Mouse (Mus musculus): ENCODE results near the gene Hvcn1. TPM values are rescaled to one million over a fixed set of nuclear protein-coding genes. Genes with fewer than 3 reads are reported as not detected.

The Hvcn1 gene
- polyA plus RNA-seq, 1 experiment, result 30.0 TPM

DNA sequence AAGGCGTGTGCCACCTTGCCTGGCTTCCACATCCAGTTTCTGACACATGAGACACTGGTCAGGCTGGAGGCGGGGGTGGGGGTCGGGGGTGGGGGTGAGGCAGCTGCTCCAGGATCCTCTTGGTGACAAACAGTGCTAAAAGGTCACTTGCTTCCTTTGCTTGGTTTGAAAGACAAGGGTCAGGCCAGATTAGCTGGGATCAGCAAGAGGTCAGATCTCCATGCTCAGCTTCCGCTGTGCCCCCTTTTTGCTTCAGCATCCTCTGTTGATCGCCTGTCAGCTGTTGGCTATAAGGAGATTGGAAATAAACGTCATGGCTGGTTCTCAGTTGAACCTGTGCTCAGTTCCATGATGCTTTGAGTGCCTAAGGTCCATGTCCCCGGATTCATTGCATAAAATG, 16.1 kb upstream of the Hvcn1 start:
- Histone ChIP-seq H3K4me1 (ENCODE audit: control insufficient read depth, insufficient read depth, low read length) (peaks cover 2% of the 10 kb centered on the region; the same call in 1 of the 2 replicates), H3K4me3 (replicated peaks; ENCODE audit: control insufficient read depth, low read depth, low read length) (no peak overlapping the region)

DNA sequence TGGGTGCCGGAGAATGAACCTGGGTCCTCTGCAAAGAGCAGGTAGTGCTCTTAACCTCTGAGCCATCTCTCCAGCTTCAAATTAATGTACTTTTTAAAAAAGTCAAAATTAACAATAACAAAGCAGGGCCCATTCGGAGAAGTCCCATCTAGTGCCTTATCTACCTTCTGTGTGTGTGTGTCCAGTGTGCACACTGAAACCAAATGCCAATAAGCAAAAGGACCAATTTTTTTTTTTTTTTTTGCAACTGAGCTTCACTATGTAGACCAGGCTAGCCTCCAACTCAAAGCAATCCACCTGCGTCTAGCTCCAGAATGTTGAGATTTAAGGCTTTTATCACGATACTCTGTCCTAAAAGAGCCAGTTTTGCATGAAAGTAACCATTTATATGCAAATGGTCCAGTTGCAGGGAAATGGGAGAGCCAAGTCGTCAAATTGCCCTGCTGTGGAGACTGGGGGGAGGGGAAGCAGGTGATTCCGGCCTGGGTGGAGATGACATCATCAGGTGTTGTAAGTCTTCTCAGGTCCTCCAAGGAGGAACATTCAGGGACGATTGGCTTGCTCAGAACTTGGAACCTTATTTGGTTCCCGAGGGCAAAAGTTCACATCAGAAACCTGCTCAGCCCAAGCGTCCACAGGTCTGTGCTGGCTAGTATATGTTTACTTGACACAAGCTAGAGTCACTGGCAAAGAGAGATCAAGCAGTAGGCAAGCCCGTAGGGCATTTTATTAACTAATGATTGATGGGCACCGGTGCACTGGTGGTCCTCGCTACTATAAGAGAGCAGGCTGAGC, 15.1 kb upstream of the Hvcn1 start:
- Histone ChIP-seq H3K27ac (ENCODE audit: control insufficient read depth, insufficient read depth, low read depth, low read length, poor library complexity) (no peak overlapping the region), H3K4me1 (ENCODE audit: control insufficient read depth, insufficient read depth, low read length) (peaks cover 1% of the 10 kb centered on the region; the same call in 1 of the 2 replicates), H3K4me3 (replicated peaks; ENCODE audit: control insufficient read depth, low read depth, low read length) (no peak overlapping the region)
- no peak for TF ChIP-seq CTCF (IDR thresholded peaks at IDR 0.05; ENCODE audit: control insufficient read depth, insufficient read depth, low read length)
- TF ChIP-seq POLR2A (IDR thresholded peaks at IDR 0.05; ENCODE audit: borderline replicate concordance, control insufficient read depth, low read depth, low read length), result no peak
- WGBS, result 70% methylated on average over 12 of the region's 12 CpGs

More for the DNA sequence above, 16.1 kb upstream of the Hvcn1 start:
- TF ChIP-seq CTCF (IDR thresholded peaks at IDR 0.05; ENCODE audit: control insufficient read depth, insufficient read depth, low read length), result no peak
- TF ChIP-seq POLR2A (IDR thresholded peaks at IDR 0.05; ENCODE audit: borderline replicate concordance, control insufficient read depth, low read depth, low read length), result no peak
- H3K27ac ChIP-seq (ENCODE audit: control insufficient read depth, insufficient read depth, low read depth, low read length, poor library complexity), result no peak overlapping the region
- 78% methylated on average over 7 of the region's 7 CpGs for WGBS

- Histone ChIP-seq H3K27ac (ENCODE audit: control insufficient read depth, insufficient read depth, low read depth, low read length, poor library complexity) (peak overlapping the region; percentile 46), H3K4me1 (ENCODE audit: control insufficient read depth, insufficient read depth, low read length) (peaks cover 1% of the 10 kb centered on the region; the same call in 1 of the 2 replicates), H3K4me3 (replicated peaks; ENCODE audit: control insufficient read depth, low read depth, low read length) (no peak overlapping the region)
- 35% methylated on average over 4 of the region's 4 CpGs for WGBS
- TF ChIP-seq POLR2A (IDR thresholded peaks at IDR 0.05; ENCODE audit: borderline replicate concordance, control insufficient read depth, low read depth, low read length) (no peak), CTCF (IDR thresholded peaks at IDR 0.05; ENCODE audit: control insufficient read depth, insufficient read depth, low read length) (peak; percentile 37; the same call in 1 of the 2 replicates)
Observed at GRCm38 (mm10) chr5:122192347-122192746, 14.3 kb upstream of the Hvcn1 start.

DNA sequence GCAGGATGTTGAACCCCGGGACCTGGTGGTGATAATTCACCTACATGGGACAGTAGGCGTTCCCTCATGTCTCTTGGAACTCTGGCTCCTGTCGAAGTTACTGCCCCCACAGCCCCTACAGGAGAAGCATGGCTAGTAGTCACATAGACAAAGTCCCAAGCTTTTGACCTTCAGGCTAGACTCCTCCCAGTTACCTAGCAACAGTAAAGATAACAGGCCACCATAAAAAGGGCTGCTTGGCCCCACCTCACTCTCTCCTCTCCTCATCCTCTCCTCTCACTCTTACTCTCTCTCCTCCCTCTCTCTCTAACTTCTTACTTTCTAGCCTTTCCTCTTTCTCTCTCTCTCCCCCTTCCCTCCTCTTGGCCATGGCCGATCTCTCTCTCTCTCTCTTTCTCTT, 5.7 kb upstream of the Hvcn1 start:
- no peak for TF ChIP-seq CTCF (IDR thresholded peaks at IDR 0.05; ENCODE audit: control insufficient read depth, insufficient read depth, low read length)
- TF ChIP-seq POLR2A (IDR thresholded peaks at IDR 0.05; ENCODE audit: borderline replicate concordance, control insufficient read depth, low read depth, low read length), result no peak

GRCm38 (mm10) chr5:122201904-122202303, 4.7 kb upstream of the Hvcn1 start:
- Histone ChIP-seq H3K27ac (ENCODE audit: control insufficient read depth, insufficient read depth, low read depth, low read length, poor library complexity) (no peak overlapping the region), H3K4me1 (ENCODE audit: control insufficient read depth, insufficient read depth, low read length) (peaks cover 6% of the 10 kb centered on the region), H3K4me3 (replicated peaks; ENCODE audit: control insufficient read depth, low read depth, low read length) (no peak overlapping the region)
- WGBS, result 79% methylated on average over 6 of the region's 6 CpGs
- TF ChIP-seq CTCF (IDR thresholded peaks at IDR 0.05; ENCODE audit: control insufficient read depth, insufficient read depth, low read length) (no peak), POLR2A (IDR thresholded peaks at IDR 0.05; ENCODE audit: borderline replicate concordance, control insufficient read depth, low read depth, low read length) (no peak)

More for the DNA sequence above, 5.7 kb upstream of the Hvcn1 start:
- Histone ChIP-seq H3K27ac (ENCODE audit: control insufficient read depth, insufficient read depth, low read depth, low read length, poor library complexity) (no peak overlapping the region), H3K4me3 (replicated peaks; ENCODE audit: control insufficient read depth, low read depth, low read length) (no peak overlapping the region), H3K4me1 (ENCODE audit: control insufficient read depth, insufficient read depth, low read length) (peaks cover 2% of the 10 kb centered on the region)
- WGBS, result 92% methylated on average over 4 of the region's 4 CpGs

GRCm38 (mm10) chr5:122204180-122204579, 2.4 kb upstream of the Hvcn1 start:
- H3K27ac ChIP-seq (ENCODE audit: control insufficient read depth, insufficient read depth, low read depth, low read length, poor library complexity), result no peak overlapping the region
- 12% methylated on average over 2 of the region's 2 CpGs for WGBS
- TF ChIP-seq CTCF (IDR thresholded peaks at IDR 0.05; ENCODE audit: control insufficient read depth, insufficient read depth, low read length) (no peak), POLR2A (IDR thresholded peaks at IDR 0.05; ENCODE audit: borderline replicate concordance, control insufficient read depth, low read depth, low read length) (no peak)
- H3K4me1 ChIP-seq (ENCODE audit: control insufficient read depth, insufficient read depth, low read length), result peaks cover 14% of the 10 kb centered on the region
- no peak overlapping the region for H3K4me3 ChIP-seq (replicated peaks; ENCODE audit: control insufficient read depth, low read depth, low read length)

DNA sequence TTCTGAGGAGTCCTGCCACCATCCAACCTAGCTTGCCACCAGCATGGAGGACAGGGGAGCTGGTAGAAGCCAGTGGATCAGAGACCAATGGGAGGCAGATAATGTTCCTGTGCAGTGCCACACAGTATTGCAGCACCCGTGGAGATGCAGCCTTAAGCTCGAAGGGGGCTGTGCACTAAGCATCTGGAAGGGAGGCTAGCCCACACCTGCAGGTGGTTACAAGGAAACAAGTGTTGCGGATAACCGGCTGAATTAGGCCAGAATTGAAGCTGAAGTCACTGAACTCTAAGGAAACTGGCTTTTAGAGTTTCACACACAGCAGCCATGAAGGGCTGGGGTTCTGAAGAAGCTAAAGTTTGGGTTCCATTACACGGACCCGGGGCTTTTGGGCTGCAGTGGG, 2.3 kb downstream of the Hvcn1 start:
- TF ChIP-seq CTCF (IDR thresholded peaks at IDR 0.05; ENCODE audit: control insufficient read depth, insufficient read depth, low read length) (no peak), POLR2A (IDR thresholded peaks at IDR 0.05; ENCODE audit: borderline replicate concordance, control insufficient read depth, low read depth, low read length) (no peak)
- 38% methylated on average over 6 of the region's 6 CpGs for WGBS
- peak overlapping the region; percentile 72 for H3K27ac ChIP-seq (ENCODE audit: control insufficient read depth, insufficient read depth, low read depth, low read length, poor library complexity)
- H3K4me3 ChIP-seq (replicated peaks; ENCODE audit: control insufficient read depth, low read depth, low read length), result no peak overlapping the region
- H3K4me1 ChIP-seq (ENCODE audit: control insufficient read depth, insufficient read depth, low read length), result peaks cover 17% of the 10 kb centered on the region

GRCm38 (mm10) chr5:122209591-122210368, 3.2 kb downstream of the Hvcn1 start:
- H3K27ac ChIP-seq (ENCODE audit: control insufficient read depth, insufficient read depth, low read depth, low read length, poor library complexity), result peak overlapping the region; percentile 72
- WGBS, result 4% methylated on average over 21 of the region's 21 CpGs
- TF ChIP-seq CTCF (IDR thresholded peaks at IDR 0.05; ENCODE audit: control insufficient read depth, insufficient read depth, low read length), result no peak
- TF ChIP-seq POLR2A (IDR thresholded peaks at IDR 0.05; ENCODE audit: borderline replicate concordance, control insufficient read depth, low read depth, low read length), result peak; percentile 60; the same call in 1 of the 2 replicates

More at GRCm38 (mm10) chr5:122209591-122210368, 3.2 kb downstream of the Hvcn1 start:
- peak overlapping the region; percentile 71 for H3K4me3 ChIP-seq (replicated peaks; ENCODE audit: control insufficient read depth, low read depth, low read length)
- H3K4me1 ChIP-seq (ENCODE audit: control insufficient read depth, insufficient read depth, low read length), result peaks cover 16% of the 10 kb centered on the region
